Mouse (Mus musculus): ENCODE results near the gene Fgf11. TPM values are rescaled to one million over a fixed set of nuclear protein-coding genes. Genes with fewer than 3 reads are reported as not detected.

Gene Fgf11
- 6.4 and 6.9 TPM in 2 replicates for polyA plus RNA-seq (2012; rRNA removed)

DNA sequence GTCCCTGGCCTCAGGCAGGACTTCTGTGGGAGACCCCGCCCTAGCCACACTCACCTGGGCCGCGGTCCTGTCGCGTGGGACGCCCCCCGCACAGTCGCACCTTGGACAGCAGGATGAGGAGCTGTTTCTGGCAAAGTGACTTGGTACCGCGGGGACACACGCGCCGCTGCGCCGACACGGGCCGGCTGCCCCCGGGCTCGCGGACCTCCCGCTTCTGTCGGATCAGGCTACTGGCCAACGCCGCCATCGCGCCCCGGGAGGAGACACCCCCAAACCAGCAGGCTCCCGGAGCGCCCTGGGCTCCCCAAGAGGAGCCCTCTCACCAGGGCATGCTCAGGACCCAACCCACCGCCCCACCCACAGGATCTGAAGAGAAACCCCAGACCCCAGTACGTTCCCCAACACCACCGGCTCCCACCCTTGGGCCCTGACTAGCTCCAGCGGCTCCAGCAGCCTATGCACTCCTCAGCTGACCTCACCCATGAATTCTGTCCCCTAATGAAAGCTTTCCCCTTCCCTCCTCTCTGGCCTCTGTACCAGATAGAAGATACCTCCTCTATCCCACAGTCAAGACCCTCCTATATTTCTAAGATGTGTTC is at the start of gene Fgf11:
TSS of gene Fgf11 (minus strand) at position 479 of the 599 bp plus-strand sequence.

DNA sequence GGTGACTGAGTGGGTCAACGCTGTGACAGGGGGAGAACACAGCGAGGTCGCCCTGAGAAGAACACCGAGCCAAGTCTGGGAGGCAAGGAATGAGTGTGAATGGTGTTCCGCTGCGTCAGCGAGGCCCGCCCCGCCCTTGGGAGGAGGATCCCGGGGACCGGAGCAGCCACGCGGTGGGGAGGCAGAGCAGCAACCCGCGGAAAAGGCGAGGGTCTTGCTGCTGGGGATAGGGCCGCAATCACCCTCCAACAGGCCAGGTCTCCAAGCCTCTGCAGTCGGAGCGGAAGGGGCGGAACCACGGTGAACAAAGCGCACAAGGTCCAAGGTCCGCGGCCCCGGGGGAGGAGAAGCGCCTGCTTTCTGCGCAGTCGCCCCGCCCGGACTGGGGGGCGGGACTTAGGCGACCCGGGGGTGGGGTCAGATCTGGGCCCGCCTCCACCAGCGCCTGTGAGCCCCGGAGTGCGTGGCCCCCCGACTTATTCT is 44.6 kb upstream of the Fgf11 start, which contains the start of gene Plscr3:
TSS of gene Plscr3 (plus strand) at position 179 of the 483 bp plus-strand sequence.

DNA sequence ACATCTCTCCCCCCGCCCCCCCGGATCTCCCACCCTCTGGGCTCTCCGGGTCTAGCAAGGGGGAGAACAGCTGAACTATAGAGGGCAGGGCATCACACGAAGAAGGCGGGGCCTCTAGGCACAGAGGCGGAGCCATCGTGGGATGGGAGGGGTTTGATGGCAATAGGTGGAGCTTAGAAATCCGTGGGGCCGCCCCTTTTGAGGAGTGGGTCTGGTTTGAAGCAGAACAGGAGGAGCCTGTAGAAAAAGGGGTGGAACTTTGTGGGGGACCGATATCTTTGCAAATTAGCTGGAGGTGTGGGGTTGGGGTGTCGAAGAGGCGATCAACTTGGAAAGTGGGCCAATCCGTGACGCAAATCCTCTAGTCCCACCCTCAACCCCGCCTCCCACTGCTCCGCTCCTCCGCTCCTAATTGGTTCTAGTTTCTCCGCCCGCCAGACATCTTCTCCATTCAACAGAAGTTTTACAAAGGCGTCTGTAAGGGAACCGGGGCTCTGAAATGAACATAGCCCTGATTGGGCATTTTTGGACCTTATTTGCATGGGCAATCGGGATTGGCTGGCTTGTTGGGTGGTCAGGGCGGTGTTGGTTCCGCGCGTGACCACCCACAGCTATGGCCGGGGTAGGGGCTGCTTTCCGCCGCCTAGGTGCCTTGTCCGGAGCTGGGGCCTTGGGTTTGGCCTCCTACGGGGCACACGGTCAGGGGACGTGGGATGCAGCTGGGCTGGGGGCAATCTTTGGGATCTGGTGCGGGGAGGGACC is 36.5 kb upstream of the Fgf11 start, which contains the start of gene Tmem256:
TSS of gene Tmem256 (plus strand) at position 563 of the 762 bp plus-strand sequence.

GRCm38 (mm10) chr11:69837604-69837951 is 35.9 kb upstream of the Fgf11 start, which contains the start of gene Nlgn2:
TSS of gene Nlgn2 (minus strand) at chr11:69837784.

DNA sequence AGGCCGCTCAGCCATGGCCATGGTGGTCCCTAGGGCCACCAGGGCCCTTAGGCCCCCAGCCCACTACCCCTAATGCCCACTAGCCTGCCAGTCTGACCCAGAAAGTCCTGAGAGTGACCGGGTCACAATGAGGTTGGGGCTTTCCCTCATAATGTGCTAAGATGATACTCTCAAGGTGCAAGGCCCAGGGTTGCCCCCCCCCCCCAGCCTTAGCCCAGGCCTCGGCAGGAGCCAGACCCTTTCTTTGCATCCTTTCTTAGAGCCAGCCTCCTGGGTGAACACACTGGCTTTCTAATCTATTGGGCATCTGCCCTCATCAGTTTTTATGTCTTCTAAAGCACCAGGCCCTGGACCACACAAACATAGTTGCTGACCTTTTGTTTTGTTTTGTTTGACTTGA is 20.4 kb upstream of the Fgf11 start, which contains the start of gene Spem1:
TSS of gene Spem1 (minus strand) at position 101 of the 400 bp plus-strand sequence.

DNA sequence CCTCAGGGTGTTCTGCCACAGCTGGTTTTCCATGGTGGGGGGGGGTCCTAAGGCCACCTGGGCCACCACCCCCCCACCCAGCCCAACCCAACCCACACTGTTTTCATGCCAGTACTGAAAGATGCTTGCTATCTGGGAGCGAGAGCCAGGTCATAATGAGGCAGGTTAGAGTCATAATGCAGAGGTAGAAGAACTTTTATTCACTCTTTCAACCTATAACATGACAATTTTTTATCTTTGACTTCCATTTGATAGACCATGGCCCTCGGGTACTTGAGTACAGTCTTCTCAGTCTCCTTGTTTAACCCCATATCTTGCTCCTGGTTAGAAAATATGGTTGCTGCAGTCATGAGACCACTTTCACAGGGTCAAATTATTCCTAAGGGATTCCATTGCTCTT is 16.7 kb upstream of the Fgf11 start, which contains the start of gene Spem2:
TSS of gene Spem2 (minus strand) at position 101 of the 400 bp plus-strand sequence.

GRCm38 (mm10) chr11:69815155-69815554 is 13.5 kb upstream of the Fgf11 start, which contains the start of gene Gm39566:
TSS of gene Gm39566 (minus strand) at chr11:69815298.

DNA sequence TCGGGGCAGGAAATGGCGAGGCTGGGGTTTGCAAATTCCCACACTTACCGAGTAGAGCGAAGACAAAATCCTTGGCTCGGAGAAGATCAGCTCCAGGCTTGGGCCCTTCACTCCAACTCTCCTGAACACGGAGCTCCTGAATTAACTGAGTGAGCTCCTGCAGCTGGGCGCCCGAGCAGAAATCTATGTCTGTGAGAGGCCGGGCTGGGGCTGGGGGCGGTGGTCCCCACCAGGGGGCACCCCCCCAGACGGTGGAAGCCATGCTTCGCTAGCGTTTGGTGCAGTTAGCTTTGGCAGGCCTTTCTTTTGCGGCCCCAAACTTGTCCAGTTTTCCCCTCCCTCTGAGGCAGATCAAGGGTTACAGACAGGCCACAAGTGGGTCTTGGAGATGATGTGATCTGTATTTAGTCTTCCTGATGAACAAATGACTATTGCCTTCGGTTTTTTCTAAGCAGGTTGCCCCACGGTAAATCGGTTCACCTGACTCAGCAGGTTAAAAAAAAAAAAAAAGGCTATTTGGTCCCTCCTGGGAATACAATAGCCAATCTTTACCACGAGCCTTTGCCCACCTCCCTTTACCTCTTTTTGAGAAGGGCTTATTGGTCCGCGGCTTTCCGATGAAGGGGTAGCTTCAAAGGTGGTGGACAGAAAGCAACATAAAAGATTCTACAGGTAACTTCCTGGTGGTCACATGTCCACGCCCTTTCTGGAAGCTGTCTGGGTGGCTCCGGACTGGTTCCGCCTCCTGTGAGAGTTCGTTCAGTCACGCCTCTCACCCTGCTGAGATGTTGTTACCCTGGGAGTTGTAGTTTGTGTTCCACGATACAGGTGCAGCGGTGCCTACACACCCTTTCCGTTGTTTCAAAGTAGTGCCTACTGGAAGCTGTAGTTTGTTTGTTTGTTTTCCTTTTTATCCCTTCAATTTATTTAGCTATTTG is 3.6 kb upstream of the Fgf11 start, which contains the start of gene Tmem102:
TSS of gene Tmem102 (minus strand) at position 653 of the 938 bp plus-strand sequence.

GRCm38 (mm10) chr11:69795168-69795982 is 6.3 kb downstream of the Fgf11 start, which contains the start of gene Chrnb1:
TSS of gene Chrnb1 (minus strand) at chr11:69795943.

GRCm38 (mm10) chr11:69765221-69766125 is 36.2 kb downstream of the Fgf11 start, which contains the start of gene Zbtb4:
TSS of gene Zbtb4 (plus strand) at chr11:69765912.

GRCm38 (mm10) chr11:69761868-69762267 is 39.8 kb downstream of the Fgf11 start, which contains the start of gene Slc35g3:
TSS of gene Slc35g3 (minus strand) at chr11:69761968.

DNA sequence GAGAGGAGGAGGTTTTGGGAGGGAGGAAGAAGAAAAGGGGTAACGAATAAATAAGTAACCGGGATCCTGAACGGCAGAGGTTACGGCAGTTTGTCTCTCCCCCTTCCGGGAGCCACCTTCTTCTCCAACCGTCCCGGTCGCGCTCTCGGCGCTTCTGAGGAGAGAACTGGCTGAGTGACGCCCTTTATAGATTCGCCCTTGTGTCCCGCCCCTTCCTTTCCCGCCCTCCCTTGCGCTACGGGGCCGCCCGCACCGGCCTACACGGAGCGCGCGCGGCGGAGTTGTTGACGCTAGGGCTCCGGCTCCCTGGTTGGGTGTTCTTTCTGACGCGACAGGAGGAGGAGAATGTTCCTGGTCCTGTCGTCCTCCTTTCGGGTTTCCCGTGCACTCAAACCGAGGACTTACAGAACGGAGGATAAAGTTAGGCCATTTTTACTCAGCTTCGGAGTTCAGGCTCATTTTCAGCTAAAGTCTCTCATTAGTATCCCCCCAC is 43.1 kb downstream of the Fgf11 start, which contains the start of gene Polr2a:
TSS of gene Polr2a (minus strand) at position 160 of the 493 bp plus-strand sequence.

Other genes with a start within 250 kb of the Fgf11 start
- gene Efnb3, start 241.7 kb downstream of the Fgf11 start, polyA plus RNA-seq (2012; rRNA removed) = 1.1 and 1.8 TPM in 2 replicates
- 13.9 and 18.2 TPM in 2 replicates for gene Wrap53, start 221.6 kb downstream of the Fgf11 start, polyA plus RNA-seq (2012; rRNA removed)
- 69.1 and 71.7 TPM in 2 replicates for gene Trp53, start 221.5 kb downstream of the Fgf11 start, polyA plus RNA-seq (2012; rRNA removed)
- 6.2 and 6.3 TPM in 2 replicates for gene Atp1b2, start 195.9 kb downstream of the Fgf11 start, polyA plus RNA-seq (2012; rRNA removed)
- not detected in 2 replicates for gene Shbg, start 184.0 kb downstream of the Fgf11 start, polyA plus RNA-seq (2012; rRNA removed)
- 1.3 and 1.8 TPM in 2 replicates for gene Sat2, start 179.8 kb downstream of the Fgf11 start, polyA plus RNA-seq (2012; rRNA removed)
- 40.4 and 45.3 TPM in 2 replicates for gene Fxr2, start 168.9 kb downstream of the Fgf11 start, polyA plus RNA-seq (2012; rRNA removed)
- not detected in 2 replicates for gene Sox15, start 146.5 kb downstream of the Fgf11 start, polyA plus RNA-seq (2012; rRNA removed)
- gene Mpdu1, start 139.2 kb downstream of the Fgf11 start, polyA plus RNA-seq (2012; rRNA removed) = 97.9 and 102 TPM in 2 replicates
- gene Cd68, start 135.7 kb downstream of the Fgf11 start, polyA plus RNA-seq (2012; rRNA removed) = 16.9 and 23.1 TPM in 2 replicates
- 190 and 192 TPM in 2 replicates for gene Eif4a1, start 129.4 kb downstream of the Fgf11 start, polyA plus RNA-seq (2012; rRNA removed)
- gene Senp3, start 119.8 kb downstream of the Fgf11 start, polyA plus RNA-seq (2012; rRNA removed) = 37.8 and 38.7 TPM in 2 replicates
- 15.1 and 20.9 TPM in 2 replicates for gene Tnfsf13, start 116.1 kb downstream of the Fgf11 start, polyA plus RNA-seq (2012; rRNA removed)
- 26.3 and 32.5 TPM in 2 replicates for gene Tnfsf12, start 106.0 kb downstream of the Fgf11 start, polyA plus RNA-seq (2012; rRNA removed)
- 5.2 and 5.7 TPM in 2 replicates for gene Tnfsfm13, start 105.8 kb downstream of the Fgf11 start, polyA plus RNA-seq (2012; rRNA removed)
- gene Polr2a, start 43.2 kb downstream of the Fgf11 start, polyA plus RNA-seq (2012; rRNA removed) = 19.8 and 20.0 TPM in 2 replicates
- gene Slc35g3, start 39.9 kb downstream of the Fgf11 start, polyA plus RNA-seq (2012; rRNA removed) = 0.33 TPM in 1 of 2 replicates, not detected in the other
- 37.2 and 40.3 TPM in 2 replicates for gene Zbtb4, start 35.9 kb downstream of the Fgf11 start, polyA plus RNA-seq (2012; rRNA removed)
- gene Chrnb1, start 5.9 kb downstream of the Fgf11 start, polyA plus RNA-seq (2012; rRNA removed) = 5.7 and 8.7 TPM in 2 replicates
- gene Tmem102, start 3.8 kb upstream of the Fgf11 start, polyA plus RNA-seq (2012; rRNA removed) = 45.7 and 55.0 TPM in 2 replicates
- gene Gm39566, start 13.4 kb upstream of the Fgf11 start, polyA plus RNA-seq (2012; rRNA removed) = not detected in 2 replicates
- gene Spem2, start 16.6 kb upstream of the Fgf11 start, polyA plus RNA-seq (2012; rRNA removed) = not detected in 2 replicates
- 0.22 TPM in 1 of 2 replicates, not detected in the other for gene Spem1, start 20.3 kb upstream of the Fgf11 start, polyA plus RNA-seq (2012; rRNA removed)
- 19.8 and 19.9 TPM in 2 replicates for gene Nlgn2, start 35.9 kb upstream of the Fgf11 start, polyA plus RNA-seq (2012; rRNA removed)
- 153 and 198 TPM in 2 replicates for gene Tmem256, start 36.7 kb upstream of the Fgf11 start, polyA plus RNA-seq (2012; rRNA removed)
- gene Plscr3, start 44.5 kb upstream of the Fgf11 start, polyA plus RNA-seq (2012; rRNA removed) = 55.2 and 58.3 TPM in 2 replicates
- gene Tnk1, start 56.9 kb upstream of the Fgf11 start, polyA plus RNA-seq (2012; rRNA removed) = 55.1 and 60.4 TPM in 2 replicates
- gene Tmem95, start 76.2 kb upstream of the Fgf11 start, polyA plus RNA-seq (2012; rRNA removed) = not detected in 2 replicates
- gene Kctd11, start 79.5 kb upstream of the Fgf11 start, polyA plus RNA-seq (2012; rRNA removed) = 4.0 and 4.9 TPM in 2 replicates
- gene Acap1, start 93.7 kb upstream of the Fgf11 start, polyA plus RNA-seq (2012; rRNA removed) = 6.5 and 6.7 TPM in 2 replicates
- gene 2810408A11Rik, start 99.1 kb upstream of the Fgf11 start, polyA plus RNA-seq (2012; rRNA removed) = 1.0 and 1.6 TPM in 2 replicates
- 43.3 and 44.8 TPM in 2 replicates for gene Neurl4, start 99.2 kb upstream of the Fgf11 start, polyA plus RNA-seq (2012; rRNA removed)
- 75.4 and 99.4 TPM in 2 replicates for gene Gps2, start 112.0 kb upstream of the Fgf11 start, polyA plus RNA-seq (2012; rRNA removed)
- gene Eif5a, start 120.1 kb upstream of the Fgf11 start, polyA plus RNA-seq (2012; rRNA removed) = 270 and 293 TPM in 2 replicates
- gene Ybx2, start 133.9 kb upstream of the Fgf11 start, polyA plus RNA-seq (2012; rRNA removed) = 121 and 125 TPM in 2 replicates
- gene Slc2a4, start 146.3 kb upstream of the Fgf11 start, polyA plus RNA-seq (2012; rRNA removed) = 33.6 and 50.8 TPM in 2 replicates
- gene Cldn7, start 162.9 kb upstream of the Fgf11 start, polyA plus RNA-seq (2012; rRNA removed) = 779 and 796 TPM in 2 replicates
- gene Ctdnep1, start 179.3 kb upstream of the Fgf11 start, polyA plus RNA-seq (2012; rRNA removed) = 100 and 117 TPM in 2 replicates
- 38.7 and 48.9 TPM in 2 replicates for gene Elp5, start 180.7 kb upstream of the Fgf11 start, polyA plus RNA-seq (2012; rRNA removed)
- gene Gabarap, start 189.3 kb upstream of the Fgf11 start, polyA plus RNA-seq (2012; rRNA removed) = 207 and 284 TPM in 2 replicates
- 12.3 and 13.5 TPM in 2 replicates for gene Phf23, start 193.9 kb upstream of the Fgf11 start, polyA plus RNA-seq (2012; rRNA removed)
- 12.1 TPM in 2 replicates for gene Dvl2, start 198.7 kb upstream of the Fgf11 start, polyA plus RNA-seq (2012; rRNA removed)
- gene Acadvl, start 213.6 kb upstream of the Fgf11 start, polyA plus RNA-seq (2012; rRNA removed) = 106 and 112 TPM in 2 replicates
- 12.2 and 16.0 TPM in 2 replicates for gene Dlg4, start 215.1 kb upstream of the Fgf11 start, polyA plus RNA-seq (2012; rRNA removed)